ENCODE assay signal across 7 mouse cellular contexts in genomic region chr8:105275387-105275786, GRCm38 (mm10). TPM values are rescaled to one million over a fixed set of nuclear protein-coding genes. Genes with fewer than 3 reads are reported as not detected.
A peak's percentile ranks its signal among the peaks of the same experiment; 100 is the strongest.
DNase-seq lines count a peak whose midpoint lies in the region; ATAC-seq and TF ChIP-seq lines count a peak whose summit lies in the region.

No protein-coding gene starts in this region.

- H3K27me3 ChIP-seq in embryonic facial prominence, embryonic 15.5 days, result peaks cover 87% of the 10 kb centered on the region
- H3K27me3 ChIP-seq in hindbrain, embryonic 13.5 days, result peaks cover 99% of the 10 kb centered on the region
- H3K27me3 ChIP-seq in midbrain, embryonic 16.5 days (ENCODE audit: control insufficient read depth, insufficient read depth, low read depth, low read length), result peaks cover 62% of the 10 kb centered on the region
- no peaks in the 10 kb centered on the region; the same call in 1 of the 2 replicates for H3K27me3 ChIP-seq in cerebellum, adult 2 months (ENCODE audit: control insufficient read depth, insufficient read depth, low read length)

- H3K36me3 ChIP-seq in embryonic facial prominence, embryonic 15.5 days, result no peaks in the 10 kb centered on the region
- peaks cover 12% of the 10 kb centered on the region for H3K36me3 ChIP-seq in hindbrain, embryonic 13.5 days
- H3K36me3 ChIP-seq in midbrain, embryonic 16.5 days (ENCODE audit: control insufficient read depth, insufficient read depth, low read length), result 0 out of 2 replicates have a peak, but pooled peaks cover 3% of the 10 kb centered on the region

- no peaks in the 10 kb centered on the region for H3K9me3 ChIP-seq in embryonic facial prominence, embryonic 15.5 days (replicated peaks)
- H3K9me3 ChIP-seq in hindbrain, embryonic 13.5 days, result no peaks in the 10 kb centered on the region
- no peaks in the 10 kb centered on the region for H3K9me3 ChIP-seq in midbrain, embryonic 16.5 days (replicated peaks; ENCODE audit: control insufficient read depth, low read length, poor library complexity, severe bottlenecking)

- H3K9ac ChIP-seq in embryonic facial prominence, embryonic 15.5 days, result no peak overlapping the region
- no peak overlapping the region for H3K9ac ChIP-seq in hindbrain, embryonic 13.5 days
- 0 out of 2 replicates have a peak overlapping the region, but pooled peaks have one; percentile 70 for H3K9ac ChIP-seq in midbrain, embryonic 16.5 days (ENCODE audit: low read depth, low read length)

- peak; percentile 36 for TF ChIP-seq CTCF in layer of hippocampus, adult 2 months (conservative IDR thresholded peaks at IDR 0.05)
- TF ChIP-seq CTCF in cerebellum, adult 2 months (IDR thresholded peaks at IDR 0.05; ENCODE audit: borderline replicate concordance, insufficient read depth, low read depth, low read length), result no peak

- H3K4me1 ChIP-seq in embryonic facial prominence, embryonic 15.5 days, result peaks cover 35% of the 10 kb centered on the region
- peaks cover 33% of the 10 kb centered on the region for H3K4me1 ChIP-seq in hindbrain, embryonic 13.5 days (replicated peaks)
- peaks cover 23% of the 10 kb centered on the region for H3K4me1 ChIP-seq in midbrain, embryonic 16.5 days (ENCODE audit: control insufficient read depth, insufficient read depth, low read length)
- peaks cover 3% of the 10 kb centered on the region for H3K4me1 ChIP-seq in cerebellum, adult 2 months (ENCODE audit: control insufficient read depth, insufficient read depth, low read length)

- H3K4me3 ChIP-seq in layer of hippocampus, adult 2 months, result peak overlapping the region; percentile 54; the same call in 1 of the 2 replicates
- 0 out of 2 replicates have a peak overlapping the region, but pooled peaks have one; percentile 41 for H3K4me3 ChIP-seq in embryonic facial prominence, embryonic 15.5 days (replicated peaks)
- H3K4me3 ChIP-seq in hindbrain, embryonic 13.5 days, result no peak overlapping the region
- H3K4me3 ChIP-seq in midbrain, embryonic 16.5 days (ENCODE audit: low read depth, low read length), result peak overlapping the region; percentile 55; the same call in 1 of the 2 replicates
- no peak overlapping the region for H3K4me3 ChIP-seq in cerebellum, adult 2 months (replicated peaks; ENCODE audit: insufficient read depth, low read depth, low read length)

- H3K4me2 ChIP-seq in embryonic facial prominence, embryonic 15.5 days (replicated peaks), result peak overlapping the region; percentile 79
- H3K4me2 ChIP-seq in hindbrain, embryonic 13.5 days, result peak overlapping the region; percentile 74
- peak overlapping the region; percentile 96 for H3K4me2 ChIP-seq in midbrain, embryonic 16.5 days (ENCODE audit: low read length)

- 4% methylated on average over 11 of the region's 11 CpGs for WGBS in embryonic facial prominence, embryonic 15.5 days
- WGBS in hindbrain, embryonic 13.5 days, result 8% methylated on average over 10 of the region's 11 CpGs
- 10% methylated on average over 10 of the region's 11 CpGs for WGBS in midbrain, embryonic 16.5 days
- 15% methylated on average over 11 of the region's 11 CpGs for WGBS in cerebellum, adult 2 months

- TF ChIP-seq POLR2A in cerebellum, adult 2 months (IDR thresholded peaks at IDR 0.05; ENCODE audit: borderline replicate concordance, insufficient read depth, low read length), result no peak

- ATAC-seq in embryonic facial prominence, embryonic 15.5 days (ENCODE audit: insufficient number of reproducible peaks, low FRiP score, low TSS enrichment, low read depth), result no peak
- ATAC-seq in hindbrain, embryonic 13.5 days (ENCODE audit: low FRiP score), result no peak
- no peak for ATAC-seq in midbrain, embryonic 16.5 days

- no peak overlapping the region for H3K27ac ChIP-seq in layer of hippocampus, adult 2 months
- no peak overlapping the region for H3K27ac ChIP-seq in embryonic facial prominence, embryonic 15.5 days (replicated peaks)
- H3K27ac ChIP-seq in hindbrain, embryonic 13.5 days, result no peak overlapping the region
- no peak overlapping the region for H3K27ac ChIP-seq in midbrain, embryonic 16.5 days (ENCODE audit: low read length)
- no peak overlapping the region for H3K27ac ChIP-seq in cerebellum, adult 2 months (ENCODE audit: insufficient read depth, low read length)

- no peak for DNase-seq in layer of hippocampus, adult 2 months (ENCODE audit: low spot score in 2 of 2)
- no peak for DNase-seq in layer of hippocampus, adult 9-10 months (ENCODE audit: low spot score)
- DNase-seq in cerebellum, adult 2 months, result no peak
- DNase-seq in adipocyte (ENCODE audit: low spot score), result no peak

RNA-seq across cellular contexts. Expression of gene Nol3, which starts 0.6 kb away (rescaled TPM):
- 1 to 10 TPM; 7.4 to 7.8 TPM for total RNA-seq in layer of hippocampus, adult 2 months (2021)
- 3.6 and 4.4 TPM in 2 replicates for polyA plus RNA-seq in embryonic facial prominence, embryonic 15.5 days (2015; fragmentation: Nextera tagmentation; extraction: Ambion mirVana)
- polyA plus RNA-seq in hindbrain, embryonic 13.5 days (2015; fragmentation: Nextera tagmentation; extraction: Ambion mirVana), result 3.9 and 4.5 TPM in 2 replicates
- 4.5 and 4.7 TPM in 2 replicates for polyA plus RNA-seq in midbrain, embryonic 16.5 days (2015; fragmentation: Nextera tagmentation; extraction: Ambion mirVana)
- 8.8 and 10.4 TPM in 2 replicates for polyA plus RNA-seq in cerebellum, adult 2 months (2012; rRNA removed)

RNA-seq across cellular contexts. Expression of gene Hsf4, which starts 5.8 kb away (rescaled TPM):
- 1 to 10 TPM; 7.2 to 9.5 TPM for total RNA-seq in layer of hippocampus, adult 2 months (2021)
- polyA plus RNA-seq in embryonic facial prominence, embryonic 15.5 days (2015; fragmentation: Nextera tagmentation; extraction: Ambion mirVana), result 0.13 and 0.33 TPM in 2 replicates
- polyA plus RNA-seq in hindbrain, embryonic 13.5 days (2015; fragmentation: Nextera tagmentation; extraction: Ambion mirVana), result 0.27 and 0.44 TPM in 2 replicates
- 0.35 and 0.40 TPM in 2 replicates for polyA plus RNA-seq in midbrain, embryonic 16.5 days (2015; fragmentation: Nextera tagmentation; extraction: Ambion mirVana)
- 18.4 and 24.5 TPM in 2 replicates for polyA plus RNA-seq in cerebellum, adult 2 months (2012; rRNA removed)

RNA-seq across cellular contexts. Expression of gene Fbxl8, which starts 10.9 kb away (rescaled TPM):
- total RNA-seq in layer of hippocampus, adult 2 months (2021), result 1 to 10 TPM in 1 of 2 experiments, under 1 TPM in 1; 0.91 to 1.9 TPM
- polyA plus RNA-seq in embryonic facial prominence, embryonic 15.5 days (2015; fragmentation: Nextera tagmentation; extraction: Ambion mirVana), result 3.3 and 4.0 TPM in 2 replicates
- polyA plus RNA-seq in hindbrain, embryonic 13.5 days (2015; fragmentation: Nextera tagmentation; extraction: Ambion mirVana), result 1.1 and 1.2 TPM in 2 replicates
- 0.82 and 1.1 TPM in 2 replicates for polyA plus RNA-seq in midbrain, embryonic 16.5 days (2015; fragmentation: Nextera tagmentation; extraction: Ambion mirVana)
- polyA plus RNA-seq in cerebellum, adult 2 months (2012; rRNA removed), result 1.7 and 2.1 TPM in 2 replicates

RNA-seq across cellular contexts. Expression of gene Tradd, which starts 11.0 kb away (rescaled TPM):
- total RNA-seq in layer of hippocampus, adult 2 months (2021), result 1 to 10 TPM; 7.0 to 7.6 TPM
- 27.4 and 28.8 TPM in 2 replicates for polyA plus RNA-seq in embryonic facial prominence, embryonic 15.5 days (2015; fragmentation: Nextera tagmentation; extraction: Ambion mirVana)
- 19.9 and 21.1 TPM in 2 replicates for polyA plus RNA-seq in hindbrain, embryonic 13.5 days (2015; fragmentation: Nextera tagmentation; extraction: Ambion mirVana)
- polyA plus RNA-seq in midbrain, embryonic 16.5 days (2015; fragmentation: Nextera tagmentation; extraction: Ambion mirVana), result 12.8 and 14.0 TPM in 2 replicates
- polyA plus RNA-seq in cerebellum, adult 2 months (2012; rRNA removed), result 10.3 and 12.1 TPM in 2 replicates

RNA-seq across cellular contexts. Expression of gene 4931428F04Rik, which starts 14.3 kb away (rescaled TPM):
- total RNA-seq in layer of hippocampus, adult 2 months (2021), result 10 to 100 TPM; 20.0 to 24.4 TPM
- polyA plus RNA-seq in embryonic facial prominence, embryonic 15.5 days (2015; fragmentation: Nextera tagmentation; extraction: Ambion mirVana), result 12.1 and 14.5 TPM in 2 replicates
- polyA plus RNA-seq in hindbrain, embryonic 13.5 days (2015; fragmentation: Nextera tagmentation; extraction: Ambion mirVana), result 114 and 119 TPM in 2 replicates
- polyA plus RNA-seq in midbrain, embryonic 16.5 days (2015; fragmentation: Nextera tagmentation; extraction: Ambion mirVana), result 168 and 175 TPM in 2 replicates
- polyA plus RNA-seq in cerebellum, adult 2 months (2012; rRNA removed), result 25.1 and 27.4 TPM in 2 replicates

Comparison
In these comparisons a context has a peak if more than half of its experiments do, and no peak if none do; other contexts are left out.
1. H3K4me3 ChIP-seq: peak in layer of hippocampus, adult 2 months (single experiment), embryonic facial prominence, embryonic 15.5 days (single experiment) and midbrain, embryonic 16.5 days (single experiment); none in hindbrain, embryonic 13.5 days (single experiment) and cerebellum, adult 2 months (single experiment).
2. RNA of gene Hsf4, which starts 5.8 kb away (polyA plus RNA-seq): 18.4 to 24.5 TPM in cerebellum, adult 2 months; 0.35 to 0.40 TPM in midbrain, embryonic 16.5 days, 0.13 to 0.33 TPM in embryonic facial prominence, embryonic 15.5 days and 0.27 to 0.44 TPM in hindbrain, embryonic 13.5 days; every median in the first group is over 10 times any median in the second.
3. Peak in every context shown above with its lines, with median percentiles within 50 percentile points of each other: H3K4me2 ChIP-seq.